Mouse (Mus musculus): ENCODE data around the gene Plppr2.

The Plppr2 gene

GRCm38 (mm10) chr9:21932445-21933137 lies 4.2 kb upstream of the Plppr2 start:
- DNase-seq (ENCODE audit: low spot score): no peak

GRCm38 (mm10) chr9:21934021-21934420 lies 2.8 kb upstream of the Plppr2 start:
- DNase-seq (ENCODE audit: low spot score): no peak

DNA sequence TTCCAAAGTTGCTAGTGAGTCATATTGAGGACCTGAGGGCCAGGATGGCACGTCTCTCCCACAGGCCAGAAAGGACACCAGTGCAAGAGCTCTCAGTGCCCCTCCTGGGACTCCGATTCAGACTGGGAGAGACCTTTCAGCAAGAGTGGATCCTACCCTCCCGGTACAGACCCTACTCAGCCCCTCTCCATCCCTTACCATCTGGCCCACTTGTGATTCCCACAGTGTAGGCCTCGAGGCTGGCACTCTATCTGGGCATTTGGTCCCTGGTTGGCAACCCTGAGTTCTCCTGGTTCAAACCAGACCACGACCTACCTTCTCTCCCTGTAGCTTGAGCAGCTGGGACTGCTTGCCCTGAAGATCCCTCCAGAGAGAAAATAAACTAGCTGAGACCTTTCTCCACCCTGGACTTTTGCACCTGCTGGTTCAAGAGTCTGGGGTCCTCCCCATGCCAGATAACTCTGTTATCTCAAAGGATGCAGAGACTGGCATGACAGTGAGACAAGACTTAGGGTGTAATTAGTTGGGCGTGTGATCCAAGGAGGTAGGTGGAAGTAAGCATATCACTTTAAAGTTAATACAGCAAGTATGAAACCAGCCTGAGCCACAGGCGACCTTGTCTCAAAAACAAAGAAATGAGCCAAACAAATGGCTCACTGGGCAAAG lies 1.2 kb upstream of the Plppr2 start:
- DNase-seq (ENCODE audit: low spot score): no peak

DNA sequence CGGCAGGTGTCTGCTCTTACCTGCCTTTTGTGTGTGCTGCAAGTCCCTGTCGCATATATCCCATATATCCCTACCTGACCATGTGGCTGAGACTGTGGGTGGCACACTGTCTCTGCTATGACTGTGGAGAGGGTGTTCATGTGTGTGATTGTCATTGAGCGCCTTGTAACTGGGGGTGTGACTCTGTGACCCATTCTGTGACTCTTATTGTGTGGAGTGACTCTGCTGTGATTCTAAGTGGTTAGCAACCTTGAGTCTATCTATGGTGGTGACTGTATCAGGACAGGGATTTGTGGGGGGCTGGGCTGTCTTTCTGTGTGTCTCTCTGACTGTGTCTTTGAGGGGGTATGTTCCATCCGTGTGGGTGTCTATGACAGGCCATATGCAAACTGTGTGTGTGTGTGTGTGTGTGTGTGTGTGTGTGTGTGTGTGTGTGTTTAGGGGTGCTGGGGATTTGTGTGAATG lies 910 bp downstream of the Plppr2 start:
- no peak for DNase-seq (ENCODE audit: low spot score)

DNA sequence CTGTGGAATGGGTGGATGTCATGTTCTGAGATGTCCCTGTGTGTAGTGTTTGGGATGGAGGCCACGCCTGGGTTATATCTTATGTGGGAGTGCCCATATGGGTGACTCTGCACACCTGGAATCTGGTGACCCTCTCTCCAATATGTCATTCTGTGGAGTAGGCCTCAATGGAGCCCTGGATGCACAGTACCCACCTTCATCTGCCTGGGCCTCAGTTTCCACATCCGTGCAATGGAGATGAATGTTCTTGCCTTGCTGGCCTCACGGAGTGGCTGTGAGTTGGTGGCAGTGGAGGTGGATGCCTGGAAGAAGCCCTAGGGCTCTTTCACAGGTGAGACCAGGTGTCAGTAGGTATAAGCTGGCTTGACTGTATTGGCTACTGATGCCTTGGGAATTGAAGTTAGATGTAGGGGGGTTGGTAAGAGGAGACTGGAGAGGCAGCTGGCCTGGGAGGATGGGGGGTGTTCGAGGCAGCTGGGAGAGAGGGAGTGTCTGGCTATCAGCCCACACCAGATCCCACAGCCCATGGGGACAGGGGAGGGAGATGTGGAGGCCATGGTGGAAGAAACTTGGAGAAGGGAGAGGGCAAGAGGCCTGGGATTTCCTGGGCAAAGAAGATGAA lies 1.5 kb downstream of the Plppr2 start:
- no peak for DNase-seq (ENCODE audit: low spot score)

DNA sequence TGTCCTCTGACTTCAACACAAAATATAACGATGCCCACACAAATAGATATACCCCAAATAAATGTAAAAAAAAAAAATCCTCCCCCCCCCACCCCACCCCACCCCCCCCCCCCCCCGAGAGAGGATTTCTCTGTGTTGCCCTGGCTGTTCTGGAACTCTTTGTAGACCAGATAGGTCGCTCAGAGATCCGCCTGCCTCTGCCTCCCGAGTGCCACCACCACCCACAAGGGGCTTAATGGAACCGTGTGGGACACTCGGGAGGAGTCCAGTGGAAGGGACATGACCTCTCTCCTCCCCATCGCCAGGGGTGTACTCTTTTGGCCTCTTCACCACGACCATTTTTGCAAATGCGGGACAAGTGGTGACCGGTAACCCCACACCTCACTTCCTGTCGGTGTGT lies 6.2 kb downstream of the Plppr2 start:
- DNase-seq (ENCODE audit: low spot score): no peak

GRCm38 (mm10) chr9:21943638-21944037 lies 6.8 kb downstream of the Plppr2 start:
- no peak for DNase-seq (ENCODE audit: low spot score)

DNA sequence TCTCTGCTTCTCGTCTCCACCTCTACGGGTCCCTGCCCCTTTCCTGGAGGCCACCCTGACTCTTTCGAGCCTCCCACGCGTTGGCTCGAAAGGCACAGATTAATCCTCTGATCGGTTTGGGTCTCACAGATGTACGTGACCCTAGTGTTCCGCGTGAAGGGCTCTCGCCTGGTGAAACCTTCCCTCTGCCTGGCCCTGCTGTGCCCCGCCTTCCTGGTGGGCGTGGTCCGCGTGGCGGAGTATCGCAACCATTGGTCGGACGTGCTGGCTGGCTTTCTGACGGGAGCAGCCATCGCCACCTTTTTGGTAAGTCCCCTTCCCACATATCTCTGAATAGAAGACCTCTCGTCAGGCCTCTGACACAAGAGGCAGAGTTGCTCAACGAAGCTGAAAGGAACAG lies 7.4 kb downstream of the Plppr2 start:
- no peak for DNase-seq (ENCODE audit: low spot score)

GRCm38 (mm10) chr9:21947540-21948130 lies 10.8 kb downstream of the Plppr2 start:
- no peak for DNase-seq (ENCODE audit: low spot score)

- DNase-seq (ENCODE audit: low spot score): no peak
Observed at GRCm38 (mm10) chr9:21948146-21948545, 11.3 kb downstream of the Plppr2 start.

GRCm38 (mm10) chr9:21948790-21949189 lies 12.0 kb downstream of the Plppr2 start:
- no peak for DNase-seq (ENCODE audit: low spot score)

- peak; percentile 83 for DNase-seq (ENCODE audit: low spot score)
Observed at GRCm38 (mm10) chr9:21950322-21950721, 13.5 kb downstream of the Plppr2 start.

DNA sequence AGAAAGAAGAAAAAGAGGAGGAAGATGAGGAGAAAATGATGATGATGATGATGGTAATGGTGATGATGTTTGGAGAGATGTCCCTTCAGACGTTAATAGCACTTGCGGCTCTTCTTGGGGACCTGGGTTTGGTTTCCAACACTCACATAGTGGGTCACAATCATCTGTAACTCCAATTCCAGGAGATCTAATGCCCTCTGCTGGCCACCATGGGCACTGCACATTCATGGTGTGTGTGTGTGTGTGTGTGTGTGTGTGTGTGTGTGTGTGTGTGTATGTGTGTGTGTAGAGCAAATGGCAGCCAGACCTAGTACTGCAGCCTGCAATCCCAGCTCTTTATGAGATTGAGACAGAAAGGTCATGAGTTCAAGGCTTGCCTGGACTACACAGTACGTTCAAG lies 15.1 kb downstream of the Plppr2 start:
- no peak for DNase-seq (ENCODE audit: low spot score)

DNA sequence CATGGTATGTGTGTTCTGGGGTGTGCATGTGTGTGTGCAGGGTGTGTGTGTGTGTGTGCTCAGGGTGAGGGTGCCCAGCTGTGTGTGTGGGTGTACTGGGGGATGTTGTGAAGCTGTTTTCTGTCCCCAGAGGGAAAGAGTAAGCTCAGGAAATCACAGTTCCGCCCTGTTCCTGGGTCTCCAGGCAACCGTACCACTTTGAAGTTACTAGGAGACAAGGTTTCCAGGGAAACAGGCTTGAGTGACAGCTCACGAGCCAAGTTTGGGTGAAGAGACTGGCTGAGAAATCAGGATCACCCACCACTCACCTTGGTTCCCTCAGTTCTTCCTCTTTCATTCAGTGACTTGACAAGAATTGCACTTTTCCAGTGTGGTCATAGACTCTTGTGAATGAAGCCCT lies 16.8 kb downstream of the Plppr2 start:
- DNase-seq (ENCODE audit: low spot score): no peak

GRCm38 (mm10) chr9:21954635-21955034 lies 17.8 kb downstream of the Plppr2 start:
- no peak for DNase-seq (ENCODE audit: low spot score)

GRCm38 (mm10) chr9:21955225-21955569 lies 18.4 kb downstream of the Plppr2 start:
- no peak for DNase-seq (ENCODE audit: low spot score)

DNA sequence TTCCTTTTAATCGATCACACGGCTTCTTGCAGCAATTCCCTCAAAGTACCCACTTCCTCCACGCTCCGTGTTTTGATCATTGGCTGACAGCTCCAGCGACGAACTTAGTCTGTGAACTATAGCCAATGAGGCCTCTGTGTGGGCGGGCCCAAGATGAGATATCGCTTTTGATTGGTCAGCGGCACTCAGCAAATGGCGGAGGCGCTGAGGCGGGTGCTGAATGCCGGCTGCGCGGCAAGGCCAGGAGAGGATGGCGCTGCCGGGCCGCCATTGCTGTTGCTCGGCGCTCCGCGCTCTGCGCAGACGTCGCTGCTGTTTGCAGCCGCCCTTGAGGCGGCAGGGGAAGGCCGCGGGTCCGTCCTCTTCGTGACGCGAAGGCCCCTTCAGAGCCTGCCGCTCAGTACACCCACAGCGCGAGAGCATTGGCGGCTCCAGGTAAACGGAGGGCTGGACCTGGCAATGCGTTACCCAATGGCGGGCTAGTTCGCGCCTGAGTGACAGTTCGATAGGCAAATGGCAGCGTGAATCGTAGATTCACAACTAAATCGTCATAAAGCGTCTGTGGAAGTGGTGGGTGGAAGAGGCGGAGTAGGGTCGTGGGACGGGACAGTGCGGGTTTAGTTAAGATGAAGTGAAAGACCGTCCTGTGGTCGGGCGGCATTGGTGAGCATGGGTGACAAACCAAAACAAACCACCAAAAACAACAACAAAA lies 18.9 kb downstream of the Plppr2 start, which contains the start of gene Swsap1:
Gene Swsap1 (plus strand): TSS at position 186 of the 712 bp plus-strand sequence.
- DNase-seq (ENCODE audit: low spot score): peak; percentile 99

GRCm38 (mm10) chr9:21958372-21958771 lies 21.5 kb downstream of the Plppr2 start:
- no peak for DNase-seq (ENCODE audit: low spot score)

DNA sequence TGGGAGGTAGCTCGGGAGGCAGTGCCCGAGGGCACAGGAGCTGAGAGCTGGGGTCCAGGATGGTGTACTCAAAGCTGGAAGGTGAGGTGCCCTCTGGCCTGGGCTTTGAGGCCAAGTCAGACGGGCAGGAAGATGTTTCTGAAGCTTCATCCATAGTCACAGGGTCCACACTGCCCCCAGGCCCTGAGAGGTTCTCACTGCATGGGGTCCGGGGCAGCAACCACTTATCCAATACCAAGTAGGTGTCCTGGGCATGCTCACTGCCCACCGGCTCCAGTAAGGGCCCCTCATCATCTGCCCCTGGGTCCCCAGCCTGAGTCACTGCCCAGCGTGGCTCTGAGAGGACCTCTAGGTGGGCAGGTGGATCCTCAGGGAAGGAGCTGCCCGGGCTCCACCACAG lies 22.4 kb downstream of the Plppr2 start:
- DNase-seq (ENCODE audit: low spot score): no peak

GRCm38 (mm10) chr9:21960135-21960534 lies 23.3 kb downstream of the Plppr2 start:
- DNase-seq (ENCODE audit: low spot score): no peak

GRCm38 (mm10) chr9:21960558-21961208 lies 23.9 kb downstream of the Plppr2 start:
- DNase-seq (ENCODE audit: low spot score): no peak
